In the genomic region with DNA sequence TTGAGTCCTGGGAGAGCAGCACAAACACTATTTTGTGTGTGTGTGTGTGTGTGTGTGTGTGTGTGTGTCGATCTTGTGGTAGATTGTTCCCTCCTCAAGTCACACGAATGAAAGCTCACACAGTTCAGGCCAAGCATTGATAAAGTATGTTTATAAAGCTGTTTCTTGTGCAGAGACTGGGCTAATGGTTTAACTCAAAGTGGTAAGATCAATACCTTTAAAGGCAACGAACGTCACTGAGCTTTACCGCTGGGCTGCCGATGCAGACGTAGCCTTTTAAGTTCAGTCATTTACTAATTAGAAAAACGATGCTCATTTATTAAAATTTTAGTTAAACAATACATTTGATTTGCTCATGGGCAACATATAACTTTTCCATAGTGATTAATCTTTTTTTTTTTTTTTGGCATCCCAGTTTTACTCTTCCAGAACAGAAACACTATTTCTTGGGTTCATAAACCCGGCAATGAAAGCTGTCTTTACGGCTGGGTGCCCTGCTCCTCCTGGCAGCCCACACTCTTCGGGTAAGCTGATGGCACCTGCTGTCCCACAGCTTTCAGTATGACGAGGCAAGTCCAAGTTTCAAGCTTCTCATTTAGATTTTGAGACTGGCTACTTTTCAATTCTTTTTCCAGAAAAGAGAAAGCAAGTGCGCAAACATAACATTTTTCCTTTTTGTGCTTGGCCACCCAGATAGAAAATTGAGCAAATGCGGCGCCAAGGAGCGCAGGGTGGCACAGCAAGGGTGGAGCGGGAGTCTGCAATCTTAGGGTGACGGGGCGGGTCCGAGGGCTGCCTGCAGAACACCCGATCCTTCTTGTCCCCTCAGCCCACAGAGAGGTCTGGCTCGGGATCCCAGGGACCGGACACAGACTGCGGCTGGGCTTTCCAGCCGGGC, we compare ENCODE assay signal across 8 mouse cellular contexts. TPM values are rescaled to one million over a fixed set of nuclear protein-coding genes. Genes with fewer than 3 reads are reported as not detected.
A peak's percentile ranks its signal among the peaks of the same experiment; 100 is the strongest.
DNase-seq lines count a peak whose midpoint lies in the region; TF ChIP-seq lines count a peak whose summit lies in the region.

No protein-coding gene starts in this region.

- peak overlapping the region; percentile 91 for H3K27ac ChIP-seq in bone marrow macrophage, adult 2 months (ENCODE audit: insufficient read depth, low read depth, low read length)
- H3K27ac ChIP-seq in forebrain, embryonic 10.5 days = peak overlapping the region; percentile 100
- H3K27ac ChIP-seq in small intestine, adult 2 months (ENCODE audit: insufficient read depth, low read depth, low read length) = peak overlapping the region; percentile 95

- TF ChIP-seq CTCF in bone marrow macrophage, adult 2 months (IDR thresholded peaks at IDR 0.05; ENCODE audit: low read depth, low read length) = no peak
- TF ChIP-seq CTCF in small intestine, adult 2 months (IDR thresholded peaks at IDR 0.05; ENCODE audit: extremely low read depth, insufficient read length, insufficient replicate concordance, low read depth, low read length) = no peak

- peak overlapping the region; percentile 68 for H3K4me3 ChIP-seq in bone marrow macrophage, adult 2 months (ENCODE audit: insufficient read depth, low read length)
- H3K4me3 ChIP-seq in forebrain, embryonic 10.5 days = peak overlapping the region; percentile 89
- peak overlapping the region; percentile 99 for H3K4me3 ChIP-seq in small intestine, adult 2 months (ENCODE audit: low read depth, low read length)

- peaks cover 27% of the 10 kb centered on the region for H3K4me1 ChIP-seq in bone marrow macrophage, adult 2 months (ENCODE audit: control insufficient read depth, insufficient read depth, low read length)
- peaks cover 22% of the 10 kb centered on the region for H3K4me1 ChIP-seq in forebrain, embryonic 10.5 days
- H3K4me1 ChIP-seq in small intestine, adult 2 months (ENCODE audit: control insufficient read depth, insufficient read depth, insufficient read length, low read length) = peaks cover 7% of the 10 kb centered on the region; the same call in 1 of the 2 replicates

- no peaks in the 10 kb centered on the region for H3K27me3 ChIP-seq in forebrain, embryonic 10.5 days (ENCODE audit: poor library complexity, severe bottlenecking)
- H3K27me3 ChIP-seq in small intestine, adult 2 months (ENCODE audit: control insufficient read depth, insufficient read depth, low read length) = no peaks in the 10 kb centered on the region

- peak; percentile 57 for DNase-seq in left cerebral cortex, postnatal 4 days
- DNase-seq in left cerebral cortex, adult 18-20 months (ENCODE audit: low spot score in 2 of 2) = no peak
- DNase-seq in forebrain, embryonic 10.5 days (ENCODE audit: extremely low spot score, low spot score) = no peak
- DNase-seq in liver = peak; percentile 84
- DNase-seq in layer of hippocampus, adult 9-11 months = no peak
- no peak for DNase-seq in left cerebral cortex, adult 9 months (ENCODE audit: low spot score in 2 of 2)

- intact Hi-C loops in left cerebral cortex, postnatal 4 days (cut with DNase I) = no loop called here

- no peaks in the 10 kb centered on the region for H3K9me3 ChIP-seq in forebrain, embryonic 10.5 days

- no peak for TF ChIP-seq POLR2A in bone marrow macrophage, adult 2 months (IDR thresholded peaks at IDR 0.05; ENCODE audit: borderline replicate concordance, low read depth, low read length)
- TF ChIP-seq POLR2A in small intestine, adult 2 months (IDR thresholded peaks at IDR 0.05; ENCODE audit: low read depth, low read length) = no peak

- no peaks in the 10 kb centered on the region for H3K36me3 ChIP-seq in forebrain, embryonic 10.5 days (replicated peaks)
- no peaks in the 10 kb centered on the region for H3K36me3 ChIP-seq in small intestine, adult 2 months (ENCODE audit: control insufficient read depth, insufficient read depth, low read length)

- WGBS in forebrain, embryonic 10.5 days = 12% methylated on average over 25 of the region's 25 CpGs
- WGBS in small intestine, adult 2 months = 6% methylated on average over 25 of the region's 25 CpGs

RNA-seq across cellular contexts. Expression of gene Itgb1, which starts 0.6 kb away (rescaled TPM):
- total RNA-seq in left cerebral cortex, postnatal 4 days (2021) = 10 to 100 TPM; 80.8 to 85.5 TPM
- total RNA-seq in left cerebral cortex, adult 18-20 months (2021) = 10 to 100 TPM; 40.9 to 45.3 TPM
- 256 and 284 TPM in 2 replicates for polyA plus RNA-seq in bone marrow macrophage, adult 2 months (2012; ENCODE audit: insufficient read depth, insufficient read length, missing spikeins)
- polyA plus RNA-seq in forebrain, embryonic 10.5 days (2016; fragmentation: Nextera tagmentation; extraction: Ambion mirVana) = 106 and 113 TPM in 2 replicates
- polyA plus RNA-seq in small intestine, adult 2 months (2012; rRNA removed) = 8.3 and 17.8 TPM in 2 replicates

Comparison
In these comparisons a context has a peak if more than half of its experiments do, and no peak if none do; other contexts are left out.
1. DNase-seq: peak in left cerebral cortex, postnatal 4 days (single experiment) and liver (single experiment); none in left cerebral cortex, adult 18-20 months (0 of 2), forebrain, embryonic 10.5 days (single experiment), layer of hippocampus, adult 9-11 months (single experiment) and left cerebral cortex, adult 9 months (0 of 2).
2. Peak in every context shown above with its lines, with median percentiles within 50 percentile points of each other: H3K27ac ChIP-seq and H3K4me3 ChIP-seq.